Mouse (Mus musculus) spleen, adult 2 months (tissue): ENCODE measurements around the gene Npas3.

Experiments
- CTCF ChIP-seq: fragments of 200-500 bp; IDR thresholded peaks from 2 replicates; pipeline ENCODE4 v1.5.1; 2011; ENCODE audit warnings: mild to moderate bottlenecking, inconsistent platforms; ENCODE audit not compliant: insufficient read depth, insufficient read length, insufficient replicate concordance; ENCODE audit errors: extremely low read depth
- POLR2A ChIP-seq: fragments of 200-500 bp; IDR thresholded peaks from 2 replicates; pipeline ENCODE4 v1.6.1; 2011; ENCODE audit warnings: low read depth, low read length, inconsistent platforms

DNA sequence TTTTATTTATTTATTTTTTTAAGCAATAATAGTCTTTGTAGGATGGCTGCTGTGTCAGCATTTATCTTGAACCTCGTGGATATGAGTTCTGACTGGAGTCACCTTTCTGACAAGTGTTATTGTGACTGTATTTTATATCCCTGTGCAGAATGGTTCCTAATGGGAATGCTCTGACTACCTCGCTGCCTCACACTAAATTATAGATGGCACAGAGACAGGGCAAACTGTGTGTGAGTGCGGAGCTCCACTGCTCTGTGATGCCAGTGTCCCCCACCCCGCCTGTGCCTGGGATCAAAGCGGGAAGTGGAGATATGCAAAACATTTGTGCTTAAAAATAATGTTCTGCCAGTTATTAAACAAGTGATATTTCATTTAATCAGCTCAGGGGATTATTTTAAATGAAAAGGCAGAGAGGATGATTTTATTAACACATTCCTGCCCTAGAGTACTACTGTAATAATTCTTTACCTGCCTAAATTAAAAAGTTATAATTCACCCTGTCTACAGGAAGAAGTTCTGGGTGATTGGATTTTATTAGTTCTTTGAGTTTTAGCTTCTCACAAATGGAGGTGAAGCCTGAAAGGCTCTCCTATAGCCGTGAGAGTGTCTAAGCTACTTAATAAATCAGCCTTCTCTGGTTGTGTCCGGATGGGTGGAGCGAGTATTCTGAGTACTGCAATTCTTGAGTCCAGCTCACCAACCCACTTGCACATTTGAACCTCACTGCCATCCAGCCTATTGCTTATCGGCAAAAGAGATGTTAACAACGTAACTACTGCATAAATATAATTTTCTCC is 721.1 kb downstream of the Npas3 start:
- TF ChIP-seq POLR2A (no peak), CTCF (no peak)
